Mouse (Mus musculus) testis, postnatal 10 days (tissue): ENCODE measurements around the gene Klhl3.
"Not testable (repeated sequence)": the region's sequence is repeated elsewhere in the genome, so short reads cannot be mapped to it uniquely, and the experiment has no call there.

ENCODE experiments used
- DNase-seq: peaks from one replicate; pipeline ENCODE4 v3.0.0; 2021; ENCODE audit warnings: low spot score

Gene Klhl3

DNA sequence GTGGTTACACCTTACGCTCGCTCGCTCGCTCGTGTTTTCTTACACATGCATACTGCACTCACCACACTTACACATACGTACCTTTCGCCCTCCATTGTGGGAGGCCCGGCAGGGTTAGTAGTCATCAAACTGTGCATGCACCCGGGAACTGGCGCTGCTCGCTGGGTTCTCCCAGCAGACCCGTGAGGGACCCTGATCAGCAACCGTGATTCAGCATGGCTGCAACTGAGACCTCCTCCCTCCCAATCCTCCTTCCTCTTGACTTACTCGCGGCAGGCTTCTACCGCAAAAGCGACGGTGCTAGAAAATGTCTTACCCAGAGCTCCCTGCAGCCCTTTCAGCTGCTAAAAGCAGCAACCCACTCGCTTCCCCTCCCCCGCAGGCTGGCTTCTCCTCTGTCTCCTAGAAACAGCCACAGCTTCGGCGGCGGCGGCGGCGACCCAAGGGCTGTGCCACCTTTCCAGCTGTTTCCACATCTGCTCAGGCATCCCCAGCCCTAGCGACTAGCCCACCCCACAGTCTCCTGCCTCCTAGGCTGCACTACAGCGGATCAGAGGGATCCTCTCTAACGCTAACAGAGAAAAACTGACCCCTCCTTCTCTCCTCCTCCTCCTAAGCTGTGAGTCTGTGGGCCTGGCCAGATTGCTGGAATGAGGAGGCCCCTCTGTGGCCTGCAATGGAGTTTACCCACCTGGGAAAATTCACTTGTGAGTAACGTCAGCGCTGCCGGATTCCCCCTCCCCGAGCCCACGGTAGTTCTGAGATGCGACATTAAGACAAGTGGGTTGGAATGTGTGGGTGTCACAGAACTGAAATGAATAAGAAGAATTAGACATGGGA lies at the start of gene Klhl3:
TSS of gene Klhl3 (minus strand) at position 532 of the 840 bp plus-strand sequence.
- peak; percentile 83 for DNase-seq

DNA sequence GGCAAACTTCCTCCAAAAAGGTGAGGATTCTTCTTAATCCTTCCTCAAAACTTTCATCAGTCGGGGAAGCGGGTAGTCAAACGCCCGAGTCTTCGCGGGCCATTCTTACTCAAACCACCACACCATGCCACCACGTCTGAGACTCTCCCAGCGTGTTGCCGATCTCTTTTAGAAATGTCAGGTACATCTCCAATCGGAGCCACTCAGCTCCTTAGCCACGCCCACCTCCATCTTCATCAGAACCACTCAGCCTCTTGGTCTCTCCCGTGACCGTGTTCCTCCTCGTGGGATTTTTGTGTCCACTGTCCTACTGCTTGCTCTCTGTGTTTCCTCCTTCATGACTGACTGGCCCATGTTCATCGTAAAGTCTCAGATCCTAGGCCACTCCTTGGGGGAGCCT lies 47.4 kb upstream of the Klhl3 start:
- peak; percentile 71 for DNase-seq

DNA sequence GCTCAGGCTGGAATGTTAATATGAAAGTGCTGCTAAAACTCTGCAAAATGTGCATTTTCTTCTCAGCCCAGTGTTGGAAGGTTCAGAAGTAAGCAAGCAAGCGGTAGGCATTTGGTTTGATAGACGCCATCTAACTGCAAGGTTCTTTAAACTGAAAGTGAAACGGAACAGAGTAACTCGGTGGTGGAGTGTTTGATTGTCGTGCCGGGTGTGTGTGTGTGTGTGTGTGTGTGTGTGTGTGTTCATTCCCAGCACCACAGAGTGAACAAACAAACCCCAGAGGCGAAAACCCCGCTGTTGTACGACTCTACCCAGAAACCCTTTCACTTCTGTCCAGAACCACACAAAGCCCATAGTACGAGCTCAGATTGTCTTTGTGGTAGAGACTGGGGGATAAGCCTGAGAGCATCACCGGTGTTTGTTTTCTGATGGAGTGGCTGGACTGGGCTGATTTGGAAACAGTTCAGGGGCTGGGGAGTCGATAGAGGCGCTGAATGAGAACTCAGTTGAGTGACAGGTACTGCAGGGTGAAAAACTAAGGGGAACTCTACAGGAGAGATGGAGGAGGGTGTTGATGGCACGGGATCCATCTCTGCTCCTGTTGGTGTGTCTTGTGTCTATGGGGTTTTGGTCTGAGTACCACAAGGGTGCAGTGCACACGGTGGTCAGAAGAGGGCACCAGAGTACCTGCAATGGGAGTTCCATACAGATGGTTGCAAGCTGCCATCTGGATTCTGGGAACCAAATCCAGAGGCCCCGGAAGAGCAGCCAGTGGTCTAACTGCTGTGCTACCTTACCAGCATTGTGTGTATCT lies 44.9 kb upstream of the Klhl3 start:
- DNase-seq: peak; percentile 92

DNA sequence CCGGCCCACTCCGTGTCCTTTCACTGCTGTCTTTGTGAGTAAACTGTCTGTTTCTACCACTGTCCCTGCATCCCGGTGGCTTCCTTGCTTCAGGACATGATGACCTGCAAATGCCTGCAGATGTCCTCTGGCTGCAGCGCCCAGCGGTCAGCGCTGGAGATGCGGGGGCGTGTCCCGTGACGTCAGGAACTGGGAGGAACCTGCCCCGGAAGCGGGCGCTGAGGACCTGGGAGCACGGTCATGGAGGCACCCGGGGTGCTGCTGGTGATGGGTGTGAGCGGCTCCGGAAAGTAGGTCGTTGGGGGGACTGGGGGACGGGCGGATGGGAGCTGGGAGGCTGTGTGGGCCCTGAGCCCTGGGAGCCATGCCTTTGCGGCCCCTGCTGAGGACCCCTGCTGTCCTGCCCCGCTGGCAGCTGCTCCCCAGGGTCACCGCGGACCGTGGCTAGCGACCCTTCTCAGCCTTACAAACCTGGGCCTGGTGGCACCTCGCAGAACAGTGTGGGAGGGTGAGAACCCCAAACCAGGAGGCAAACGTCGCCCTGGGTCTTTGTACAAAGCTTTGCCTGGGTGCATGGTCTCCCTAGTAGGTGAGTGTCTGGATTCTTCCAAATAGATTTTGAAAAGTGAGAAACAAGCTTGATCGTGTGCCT lies 44.2 kb upstream of the Klhl3 start, which contains the start of gene Idnk:
TSS of gene Idnk (plus strand) at position 203 of the 652 bp plus-strand sequence.
- peak; percentile 96 for DNase-seq

DNA sequence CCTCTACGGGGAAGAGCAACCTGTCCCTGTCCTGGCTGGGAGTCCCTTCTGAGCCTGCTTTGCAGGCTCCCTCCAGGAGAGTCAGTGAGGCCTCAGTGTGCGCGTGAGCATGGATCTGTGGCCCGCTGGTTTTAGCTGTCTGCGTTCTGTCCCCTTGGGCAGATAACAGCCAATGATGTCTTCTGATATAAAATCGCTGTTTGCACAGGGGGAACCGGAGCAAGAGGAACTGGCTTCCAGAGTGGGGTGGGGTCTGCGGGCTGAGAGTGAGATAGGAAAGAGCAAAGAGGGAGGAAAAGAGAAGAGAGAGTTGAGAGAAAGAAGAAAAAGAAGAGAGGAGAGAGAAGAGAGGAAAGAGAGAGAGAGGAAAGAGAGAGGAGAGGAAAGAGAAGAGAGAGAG lies 43.6 kb upstream of the Klhl3 start:
- no peak for DNase-seq

DNA sequence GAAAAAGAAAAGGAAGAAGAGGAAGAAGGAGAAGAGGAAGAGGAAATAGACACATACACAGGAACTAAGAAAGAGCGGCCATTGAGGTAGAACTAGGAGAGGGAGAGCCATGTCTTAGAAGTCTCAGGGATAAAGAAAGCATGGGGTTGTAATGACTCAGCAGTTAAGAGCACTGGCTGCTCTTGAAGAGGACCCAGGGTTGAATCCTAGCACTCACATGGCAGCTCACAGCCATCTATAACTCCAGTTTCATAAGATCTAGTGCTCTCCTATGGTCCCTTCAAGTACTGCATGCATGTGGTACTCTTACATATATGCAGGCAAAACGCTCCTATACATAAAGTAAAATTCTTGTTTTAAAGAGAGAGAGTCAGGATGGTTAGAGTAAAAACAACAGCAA lies 42.6 kb upstream of the Klhl3 start:
- DNase-seq: no peak

DNA sequence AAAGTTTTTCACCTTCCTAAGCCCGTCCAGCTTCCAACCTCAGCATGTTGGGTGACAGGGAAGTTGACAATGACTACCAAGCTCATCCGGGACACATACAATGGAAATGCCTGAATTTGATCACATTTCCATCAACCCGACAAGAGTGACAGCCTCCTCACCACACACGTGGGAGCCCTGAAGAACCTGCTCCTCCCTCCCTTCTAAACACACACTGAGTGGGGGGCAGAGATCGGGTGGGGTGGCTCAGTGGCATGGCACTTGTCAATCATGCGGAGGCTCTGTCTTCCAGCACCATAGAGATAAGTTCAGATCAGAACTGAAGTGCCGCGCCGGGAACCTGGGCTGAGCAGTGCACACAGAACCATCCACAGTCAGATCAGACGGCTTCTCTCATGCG lies 37.0 kb upstream of the Klhl3 start:
- DNase-seq: no peak

DNA sequence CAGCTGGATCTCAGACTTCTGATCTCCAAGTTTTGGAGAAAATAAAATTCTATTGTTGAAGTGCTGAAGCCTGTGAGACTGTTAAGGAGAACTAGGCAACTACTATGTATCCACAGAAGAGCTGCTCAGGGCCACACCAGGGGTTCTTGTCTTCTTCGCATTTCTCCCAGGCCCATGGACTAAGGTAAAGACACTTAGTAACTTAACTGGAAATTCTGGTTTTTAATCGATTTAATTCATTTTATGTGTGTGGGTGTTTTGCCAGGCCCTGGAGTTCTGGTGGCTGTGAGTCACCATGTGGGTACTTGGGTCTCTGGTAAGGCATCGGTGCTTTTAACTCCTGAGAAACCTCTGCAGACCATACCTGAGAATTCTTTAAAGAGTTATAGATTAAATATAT lies 36.2 kb upstream of the Klhl3 start:
- no peak for DNase-seq

DNA sequence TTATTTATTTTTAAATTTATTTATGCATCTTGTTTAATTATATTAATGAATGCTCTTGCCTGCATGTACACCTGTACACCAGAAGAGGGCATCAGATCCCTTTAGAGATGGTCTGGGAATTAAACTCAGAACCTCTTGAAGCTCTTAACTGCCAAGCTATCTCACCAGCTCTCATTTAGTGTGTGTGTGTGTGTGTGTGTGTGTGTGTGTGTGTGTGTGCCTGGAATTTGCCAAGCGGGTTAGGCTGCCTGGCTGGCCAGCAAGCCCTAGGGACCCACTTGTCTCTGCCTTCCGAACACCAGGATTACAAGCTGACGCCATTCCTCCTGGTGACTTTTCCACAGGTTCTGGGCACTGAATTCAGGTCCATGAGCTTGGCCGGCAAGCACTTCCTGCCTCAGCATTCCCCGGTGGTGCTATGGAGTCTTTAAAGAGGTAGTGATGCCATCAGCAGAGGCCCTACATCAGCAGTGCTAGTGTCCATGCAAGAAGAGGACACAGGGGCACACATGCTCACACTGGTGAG lies 35.7 kb upstream of the Klhl3 start:
- no peak for DNase-seq

DNA sequence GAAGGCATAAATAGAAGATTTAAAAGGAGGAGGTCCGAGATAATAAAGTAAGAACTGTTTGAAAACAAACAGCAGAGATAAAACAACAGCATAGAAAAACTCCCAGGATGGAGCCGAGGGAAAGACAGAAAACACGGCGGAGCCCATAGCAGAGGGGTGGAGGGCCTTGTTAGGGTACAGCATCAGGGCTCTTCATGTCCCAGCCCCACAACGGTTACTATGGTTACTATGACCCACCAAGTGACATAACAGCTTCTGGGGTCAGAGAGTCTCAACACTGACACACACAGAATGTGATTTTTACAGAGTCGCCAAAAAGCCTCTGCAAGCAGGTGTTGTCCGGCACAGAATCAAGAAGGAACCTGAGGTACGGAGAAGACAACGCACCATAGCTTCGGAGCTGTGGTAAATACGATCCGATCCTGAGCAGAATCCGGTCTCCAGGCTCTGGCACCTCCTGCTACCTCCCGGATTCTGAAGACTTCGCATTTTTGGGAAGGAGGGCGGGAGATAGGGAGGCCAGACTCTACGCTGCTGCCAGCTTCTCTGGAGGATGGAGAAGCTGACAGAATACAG lies 35.0 kb upstream of the Klhl3 start:
- DNase-seq: peak; percentile 77

DNA sequence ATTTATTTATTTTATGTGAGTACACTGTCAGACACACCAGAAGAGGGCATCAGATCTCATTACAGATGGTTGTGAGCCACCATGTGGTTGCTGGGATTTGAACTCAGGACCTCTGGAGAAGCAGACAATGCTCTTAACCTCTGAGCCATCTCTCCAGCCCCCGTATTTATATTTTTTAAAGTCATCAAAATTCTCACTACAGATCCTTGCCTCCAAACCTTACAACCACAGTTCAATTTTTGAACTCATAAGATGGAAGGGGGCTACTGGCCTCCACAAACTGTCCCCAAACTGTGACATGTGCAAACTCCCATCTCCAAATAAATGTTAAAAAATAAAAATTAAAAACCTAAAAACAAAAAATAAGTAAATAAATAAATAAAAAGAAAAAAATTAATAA lies 34.4 kb upstream of the Klhl3 start:
- no peak for DNase-seq

DNA sequence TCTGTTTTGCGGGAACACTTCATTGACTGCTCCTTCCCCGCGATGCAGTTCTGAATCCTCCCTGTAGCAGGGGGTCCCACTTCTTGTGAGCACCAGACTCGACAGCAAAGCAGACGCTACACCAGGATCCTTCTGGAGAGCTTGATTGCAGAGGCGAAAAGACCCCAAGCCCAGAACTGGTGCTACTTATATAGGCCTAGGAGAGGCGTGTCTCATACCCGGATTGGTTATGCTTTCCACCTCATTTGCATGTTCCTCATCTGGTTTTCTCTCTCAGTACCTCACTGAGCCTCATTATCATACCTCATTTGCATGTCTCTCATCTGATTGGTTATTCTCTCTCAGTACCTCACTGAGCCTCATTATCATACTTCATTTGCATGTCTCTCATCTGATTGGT lies 33.2 kb upstream of the Klhl3 start:
- DNase-seq: not testable (repeated sequence)

DNA sequence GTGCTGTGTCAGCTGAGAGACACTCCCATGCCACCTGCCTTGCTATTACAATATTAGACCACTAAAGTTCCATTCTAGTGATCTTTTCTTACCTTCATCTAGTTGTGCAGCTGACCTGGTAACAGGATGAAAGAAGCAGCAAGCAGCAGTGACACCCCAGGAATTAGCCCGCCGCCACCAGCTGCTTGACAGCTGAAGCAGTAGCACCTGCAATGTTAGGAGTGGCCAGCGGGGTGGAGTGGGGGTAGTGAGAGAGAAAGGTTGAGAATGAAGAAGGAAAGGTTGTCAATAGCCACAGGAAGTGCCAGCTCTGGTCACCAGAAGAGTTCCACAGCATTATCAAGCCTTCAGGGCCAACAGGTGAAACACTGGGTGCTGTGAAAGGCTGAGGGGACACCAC lies 18.3 kb upstream of the Klhl3 start:
- DNase-seq: no peak

DNA sequence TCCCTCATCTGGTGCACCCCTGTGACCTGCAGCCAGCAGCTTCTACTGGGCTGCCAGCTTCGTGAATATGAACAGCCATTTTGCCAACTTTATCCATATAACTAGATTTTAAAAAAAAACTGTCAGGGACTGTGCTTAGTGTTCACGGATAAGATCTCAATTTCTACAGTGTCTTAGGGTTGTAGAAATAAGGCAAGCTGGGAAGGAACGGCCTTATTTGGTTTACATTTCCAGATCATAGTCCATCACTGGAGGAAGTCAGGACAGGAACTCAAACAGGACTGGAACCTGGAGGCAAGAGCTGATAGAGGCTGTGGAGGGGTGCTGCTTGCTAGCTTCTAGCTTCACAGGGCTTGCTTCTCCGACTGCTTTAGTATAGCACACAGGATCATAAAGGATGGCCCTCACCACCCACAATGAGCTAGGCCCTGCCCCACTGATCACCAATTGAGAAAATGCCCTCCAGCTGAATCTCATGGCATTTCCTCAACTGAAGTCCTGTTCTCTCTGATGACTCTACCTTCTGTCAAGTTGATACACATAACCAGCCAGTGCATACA lies 16.4 kb upstream of the Klhl3 start:
- no peak for DNase-seq

DNA sequence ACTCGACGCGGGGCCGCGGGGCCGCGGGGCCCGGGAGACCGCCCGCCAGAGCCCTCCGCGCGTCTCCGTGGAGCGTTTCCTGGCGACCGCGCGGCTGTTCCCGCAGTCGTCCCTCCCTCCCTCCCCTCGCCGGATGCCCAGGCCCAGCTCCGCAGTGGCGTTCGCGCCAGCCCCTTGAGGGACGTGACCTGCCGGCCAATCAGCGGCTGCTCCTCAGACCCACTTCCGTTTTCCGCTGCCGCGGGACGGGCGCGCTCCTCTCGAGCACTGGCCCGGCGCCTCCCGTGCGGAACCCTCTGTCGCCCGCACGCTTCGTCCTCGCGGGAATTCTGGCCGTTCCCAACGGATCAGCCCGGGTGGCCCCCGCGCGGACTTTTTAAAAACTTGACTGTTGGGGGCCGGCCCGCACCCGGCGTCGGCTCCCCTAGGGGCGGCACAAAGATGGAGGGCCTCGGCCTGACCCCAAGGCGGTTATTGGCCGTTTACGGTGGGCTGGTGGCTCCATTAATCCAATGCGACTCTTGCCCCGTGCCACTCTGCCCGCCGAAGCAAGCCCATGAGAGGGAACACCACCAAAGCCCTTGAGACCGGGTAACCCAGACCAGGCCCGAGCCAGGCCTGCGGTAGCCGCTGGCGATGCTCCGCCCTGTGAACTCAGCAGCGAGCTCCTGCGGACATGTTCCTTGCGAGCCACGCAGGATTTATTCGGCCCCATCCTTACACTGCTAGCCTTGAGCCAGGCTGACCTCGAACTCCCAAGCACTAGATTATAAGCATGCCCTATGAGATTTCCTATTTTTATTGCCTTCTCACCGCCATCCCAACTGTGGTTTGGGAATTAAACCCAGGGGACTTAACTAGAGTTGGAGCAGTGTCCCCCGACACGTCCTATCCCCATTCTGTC lies 15.6 kb upstream of the Klhl3 start:
- peak; percentile 93 for DNase-seq

DNA sequence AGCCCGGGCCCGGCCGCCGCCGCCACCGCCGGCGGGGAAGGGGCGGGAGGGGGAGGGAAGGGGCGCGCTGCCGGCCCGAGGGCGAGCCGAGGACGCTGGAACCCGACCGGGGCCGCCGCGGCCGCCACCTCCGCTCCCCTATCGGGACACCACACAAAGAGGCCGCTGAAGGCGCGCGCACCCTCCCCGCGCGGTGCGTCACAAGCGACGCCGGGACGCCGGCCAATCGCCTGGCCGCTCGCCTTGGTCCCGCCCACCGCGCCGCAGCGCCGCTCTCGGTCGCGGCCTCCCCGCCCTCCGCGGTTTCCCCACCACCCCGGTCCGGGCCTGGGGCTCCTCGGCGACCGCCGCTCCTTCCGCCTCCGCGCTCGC lies 15.0 kb upstream of the Klhl3 start, which contains the start of gene Hnrnpa0:
TSS of gene Hnrnpa0 (minus strand) at position 161 of the 372 bp plus-strand sequence.
- peak; percentile 98 for DNase-seq

DNA sequence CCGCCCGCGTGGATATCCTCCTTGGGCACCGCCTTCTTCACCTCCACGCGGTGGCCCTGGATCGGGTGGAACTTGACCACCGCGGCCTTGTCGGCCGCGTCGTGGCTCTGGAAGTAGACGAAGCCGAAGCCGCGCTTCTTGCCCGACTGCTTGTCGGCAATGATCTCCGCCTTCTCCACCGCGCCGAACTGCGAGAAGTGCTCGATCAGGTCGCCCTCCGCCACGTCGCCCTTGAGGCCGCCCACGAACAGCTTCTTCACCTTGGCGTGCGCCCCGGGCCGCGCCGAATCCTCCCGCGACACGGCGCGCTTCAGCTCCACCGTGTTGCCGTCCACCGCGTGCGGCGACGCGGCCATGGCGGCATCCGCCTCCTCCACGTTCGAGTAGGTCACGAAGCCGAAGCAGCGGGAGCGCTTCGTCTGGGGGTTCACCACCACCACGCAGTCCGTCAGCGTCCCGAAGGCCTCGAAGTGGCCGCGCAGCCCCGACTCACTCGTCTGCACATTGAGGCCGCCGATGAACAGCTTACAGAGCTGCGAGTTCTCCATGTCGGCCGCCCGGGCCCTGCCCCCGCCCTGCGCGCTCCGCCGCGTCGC lies 14.5 kb upstream of the Klhl3 start:
- DNase-seq: peak; percentile 77

DNA sequence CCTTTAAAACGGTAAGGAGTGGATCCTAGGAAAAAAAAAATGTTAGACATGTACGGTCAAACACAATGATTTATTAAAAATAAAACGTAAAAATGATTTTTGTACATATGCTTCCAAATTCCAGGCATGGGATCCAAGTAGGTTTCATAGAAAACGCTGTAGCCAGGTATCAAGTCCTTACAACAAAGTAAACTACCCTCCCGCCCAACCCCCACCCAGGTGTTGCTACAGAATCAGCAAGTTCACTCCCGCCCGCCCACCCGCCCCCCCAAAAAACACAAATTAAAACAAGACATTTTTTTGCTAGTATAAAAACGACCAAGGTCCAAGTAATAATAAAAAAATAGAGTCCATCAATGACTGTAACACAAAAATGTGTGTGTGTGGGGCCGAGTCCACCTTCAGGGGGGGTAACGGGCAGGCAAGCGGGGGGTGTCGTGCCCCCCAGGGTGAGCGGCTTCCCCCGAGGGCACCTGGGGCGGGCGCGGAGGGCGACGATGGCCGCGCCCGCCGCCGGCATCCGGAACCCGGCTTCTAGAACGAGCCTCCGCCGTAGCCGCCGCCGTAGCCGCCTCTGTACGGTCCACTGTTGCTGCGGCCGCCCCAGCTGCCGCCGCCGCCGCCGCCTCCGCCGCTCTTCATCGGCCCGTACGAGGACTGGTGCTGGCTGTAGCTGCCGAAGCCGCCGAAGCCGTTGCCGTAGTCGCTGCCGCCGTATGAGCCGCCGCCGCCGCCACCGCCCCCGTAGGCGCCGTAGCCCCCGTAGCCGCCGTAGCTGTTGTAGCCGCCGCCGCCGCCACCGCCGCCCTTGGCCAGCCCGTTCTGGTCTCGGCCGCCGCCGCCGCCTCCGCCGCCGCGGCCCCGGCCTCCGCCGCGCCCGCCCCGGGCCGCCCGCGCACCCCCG lies 13.7 kb upstream of the Klhl3 start:
- peak; percentile 69 for DNase-seq

DNA sequence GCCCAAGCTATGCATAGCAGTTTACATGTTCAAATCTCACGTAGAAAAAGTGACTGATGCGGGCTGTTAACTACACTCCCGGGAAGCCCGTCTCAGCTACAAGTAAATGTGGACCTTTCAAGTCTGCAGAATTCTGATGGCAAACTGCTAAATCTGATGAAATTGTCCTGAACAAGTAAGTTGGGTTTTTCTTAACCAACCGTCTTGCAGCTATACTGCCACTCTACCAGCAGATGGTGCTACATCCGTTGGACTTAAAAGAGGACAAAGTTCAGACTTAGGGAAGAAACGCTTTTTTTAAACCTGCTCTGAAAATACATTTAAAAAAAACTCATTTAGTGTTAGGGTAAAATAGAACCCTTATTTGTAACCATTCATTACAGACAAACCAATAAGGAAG lies 12.7 kb upstream of the Klhl3 start:
- no peak for DNase-seq
